Mouse (Mus musculus): Measurements from ENCODE around the gene Rab43.
A peak's percentile ranks its signal among the peaks of the same experiment; 100 is the strongest.

The Rab43 gene

DNA sequence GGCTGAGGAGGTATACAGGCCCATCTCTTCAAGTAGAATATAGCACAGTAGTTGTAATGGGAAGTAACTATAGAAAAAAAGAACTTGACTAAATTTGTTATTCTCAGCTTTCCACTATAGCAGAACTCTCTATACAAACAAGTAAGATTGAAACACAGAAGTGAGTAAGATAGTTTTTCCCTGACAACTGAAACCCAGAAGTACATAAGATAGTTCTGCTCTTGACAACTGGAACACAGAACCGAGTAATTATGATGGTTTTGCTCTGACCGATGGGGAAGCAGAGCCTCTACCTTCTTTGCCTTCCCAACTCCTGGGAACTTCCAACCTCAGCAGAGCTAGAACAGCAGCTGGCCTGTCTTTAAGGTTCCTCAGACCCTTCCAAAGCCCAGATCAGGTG lies 2.8 kb downstream of the Rab43 start:
- DNase-seq (ENCODE audit: low read depth, low spot score) = no peak

DNA sequence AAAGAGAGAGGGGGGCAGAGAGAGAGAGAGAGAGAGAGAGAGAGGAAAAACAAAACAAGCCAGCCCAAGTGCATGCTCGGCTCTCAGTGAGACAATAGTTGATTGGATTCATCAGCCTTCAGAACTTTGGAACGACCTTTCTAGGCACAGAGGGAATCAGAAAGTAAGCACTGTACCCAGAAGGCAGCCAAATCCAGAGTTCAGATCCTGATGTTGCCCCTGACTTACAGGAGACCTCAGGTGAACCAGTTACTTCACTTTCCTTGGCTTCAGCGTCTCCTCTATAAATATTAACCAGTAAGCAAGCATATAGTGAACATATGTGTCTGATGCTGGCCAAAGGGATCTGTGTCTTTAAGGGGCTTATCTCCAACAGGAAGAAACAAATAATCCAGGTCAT lies 3.4 kb downstream of the Rab43 start:
- DNase-seq (ENCODE audit: low read depth, low spot score) = no peak

DNA sequence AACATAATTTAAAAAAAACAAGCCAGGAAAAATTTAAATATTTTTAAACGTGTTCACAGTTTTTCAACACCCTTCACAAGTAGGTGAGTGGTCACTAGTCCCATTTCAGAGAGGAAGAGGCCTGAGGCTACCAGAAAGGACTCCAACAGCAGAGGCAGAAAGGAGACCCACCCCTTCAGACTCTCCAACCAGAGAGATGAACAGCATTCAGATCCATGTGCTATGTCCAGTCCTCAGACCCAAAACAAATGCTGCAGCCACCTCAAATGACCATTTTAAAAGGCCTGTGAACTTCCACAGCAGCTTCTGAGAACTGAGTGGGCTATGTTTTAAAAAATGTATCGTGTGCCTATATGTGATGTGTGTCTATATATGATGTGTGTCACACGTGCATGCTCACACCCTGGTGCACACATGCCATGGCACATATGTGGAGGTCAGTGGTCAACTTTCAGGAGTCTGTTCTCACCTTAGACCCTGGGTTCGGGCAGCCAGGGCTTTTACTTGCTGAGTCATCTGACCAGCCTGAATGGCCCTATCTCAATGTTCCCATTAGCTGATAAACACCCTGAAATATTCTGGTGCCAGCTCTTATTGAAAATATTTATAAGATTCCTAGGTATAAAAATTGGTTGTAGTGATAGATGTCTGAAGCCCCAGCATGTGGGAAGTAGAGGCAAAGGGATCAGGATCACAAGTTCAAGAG lies 4.1 kb downstream of the Rab43 start:
- DNase-seq (ENCODE audit: low read depth, low spot score) = no peak

DNA sequence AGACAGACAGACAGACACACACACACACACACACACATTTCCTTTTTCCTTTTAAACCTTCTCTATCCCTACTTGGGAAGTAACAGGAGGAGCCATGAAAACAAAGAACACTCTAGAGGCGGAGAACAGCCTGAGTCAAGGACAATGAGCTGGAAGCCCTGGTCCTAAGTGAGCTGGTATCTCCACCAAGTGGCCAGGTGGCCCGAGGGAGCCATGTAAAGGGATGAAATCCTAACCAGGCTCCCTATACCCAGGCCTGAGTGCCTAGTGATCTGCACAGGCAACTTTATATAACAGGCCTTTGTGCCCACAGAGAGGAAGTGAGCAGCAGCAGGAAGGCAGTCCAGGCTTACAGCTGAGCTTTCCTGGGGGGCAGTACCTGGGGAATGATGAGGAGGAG lies 5.1 kb downstream of the Rab43 start:
- DNase-seq (ENCODE audit: low read depth, low spot score) = no peak

DNA sequence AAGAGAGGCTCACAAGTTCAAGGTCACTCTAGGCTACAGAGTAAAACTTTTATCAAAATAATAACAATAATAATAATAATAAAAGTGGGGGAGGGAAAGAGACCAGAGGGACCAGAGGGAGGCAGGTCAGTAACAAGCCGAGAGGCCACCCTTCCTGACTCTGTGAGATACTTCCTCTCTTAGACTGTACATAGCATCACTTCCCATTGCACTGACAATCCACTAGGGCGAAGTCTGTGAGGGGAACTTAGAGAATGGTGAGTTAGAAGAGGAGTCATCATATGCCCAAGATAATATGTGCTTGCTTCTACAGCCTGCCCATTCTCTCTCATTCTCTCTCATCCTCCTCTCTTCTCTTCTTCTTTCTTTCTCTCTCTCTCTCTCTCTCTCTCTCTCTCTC lies 5.9 kb downstream of the Rab43 start:
- DNase-seq (ENCODE audit: low read depth, low spot score) = no peak

DNA sequence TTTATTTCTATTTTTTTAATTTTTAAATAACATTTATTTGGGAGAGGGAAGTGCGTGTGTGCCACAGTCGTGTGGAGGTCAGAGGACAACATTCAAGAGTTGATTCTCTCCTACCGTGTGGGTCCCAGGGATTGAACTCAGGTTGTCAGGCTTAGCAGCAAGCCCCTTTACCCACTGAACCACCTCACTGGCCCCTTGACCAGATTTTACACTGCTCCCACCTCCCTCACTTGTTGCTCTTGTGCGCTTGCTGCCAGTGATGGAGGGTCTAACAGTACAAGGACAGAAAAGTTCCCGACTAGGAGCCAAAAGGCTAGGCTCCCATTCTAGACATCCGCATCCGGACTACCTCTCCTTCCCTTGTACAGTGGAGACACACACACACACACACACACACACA lies 6.5 kb downstream of the Rab43 start:
- DNase-seq (ENCODE audit: low read depth, low spot score) = no peak

DNA sequence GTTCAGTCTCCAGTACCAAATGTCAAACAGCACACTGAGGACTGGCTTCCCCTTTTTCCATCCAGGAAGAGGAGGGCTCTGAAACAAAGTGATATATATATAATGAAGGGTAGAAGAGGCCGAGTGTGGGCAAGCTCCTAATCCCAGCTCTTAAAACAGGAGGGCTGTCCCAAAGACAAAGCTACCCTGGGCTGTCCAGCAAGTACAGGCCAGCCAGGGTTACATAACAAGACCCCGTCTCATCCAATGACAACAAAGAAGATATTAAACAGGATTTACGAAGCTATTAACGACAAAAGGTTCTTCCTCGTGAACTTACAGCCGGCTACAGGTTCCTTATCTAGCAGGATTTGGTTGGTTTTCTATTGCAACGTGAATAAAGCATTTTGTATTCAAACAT lies 7.1 kb downstream of the Rab43 start:
- DNase-seq (ENCODE audit: low read depth, low spot score) = no peak

DNA sequence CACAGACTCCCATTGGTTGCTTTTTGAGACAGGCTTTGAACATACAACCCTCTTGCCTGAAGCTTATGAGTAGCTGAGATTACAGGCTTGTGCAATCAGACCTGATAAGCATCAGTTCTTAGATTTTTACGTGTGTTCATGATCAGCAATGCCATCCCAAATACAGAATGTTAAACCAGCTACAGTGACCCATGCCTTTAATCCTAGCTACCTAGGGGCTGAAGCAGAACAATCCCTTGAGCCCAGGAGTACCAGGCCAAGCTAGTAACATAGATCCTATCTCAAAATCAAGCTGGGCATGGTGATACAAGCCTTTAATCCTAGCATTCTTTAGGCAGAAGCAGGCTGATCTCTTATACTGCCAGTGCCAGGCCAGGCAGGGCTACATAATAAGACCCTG lies 7.9 kb downstream of the Rab43 start:
- no peak for DNase-seq (ENCODE audit: low read depth, low spot score)

DNA sequence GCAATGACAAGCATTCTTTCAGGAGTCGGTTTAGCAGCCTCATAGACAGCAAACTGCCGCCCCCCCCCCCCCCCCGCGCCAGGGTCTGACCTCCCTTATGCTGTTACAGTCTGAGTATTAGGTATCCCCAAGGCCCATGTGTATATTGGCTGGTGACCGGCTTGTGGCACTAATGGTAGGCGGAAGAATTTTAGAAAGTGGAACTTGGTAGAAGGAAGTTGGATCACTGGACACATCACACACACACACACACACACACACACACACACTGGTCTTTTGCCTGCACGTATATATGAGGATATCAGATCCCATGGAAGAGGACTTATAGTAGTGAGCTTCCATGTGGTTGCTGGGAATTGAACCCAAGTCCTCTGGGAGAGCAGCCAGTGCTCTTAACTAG lies 9.5 kb downstream of the Rab43 start:
- no peak for DNase-seq (ENCODE audit: low read depth, low spot score)

DNA sequence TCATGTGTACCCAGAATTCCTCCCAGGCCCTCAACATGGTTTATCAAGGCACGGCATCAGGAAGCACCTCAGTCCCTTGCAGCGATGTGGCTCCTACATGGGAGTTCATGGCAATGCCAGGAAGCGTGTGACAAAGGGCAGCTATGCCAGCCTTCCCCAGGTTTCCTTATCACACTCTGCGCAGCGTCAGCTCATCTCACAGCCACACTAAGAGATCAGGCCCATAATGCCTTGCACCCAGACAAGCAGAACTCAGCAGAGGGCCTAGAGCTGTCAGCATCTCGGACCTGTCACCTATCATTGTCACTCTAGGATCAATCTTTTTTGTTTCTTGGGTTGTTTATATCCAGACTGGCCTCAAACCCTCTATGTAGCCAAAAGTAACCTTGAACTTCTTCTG lies 12.4 kb downstream of the Rab43 start:
- DNase-seq (ENCODE audit: low read depth, low spot score) = no peak

DNA sequence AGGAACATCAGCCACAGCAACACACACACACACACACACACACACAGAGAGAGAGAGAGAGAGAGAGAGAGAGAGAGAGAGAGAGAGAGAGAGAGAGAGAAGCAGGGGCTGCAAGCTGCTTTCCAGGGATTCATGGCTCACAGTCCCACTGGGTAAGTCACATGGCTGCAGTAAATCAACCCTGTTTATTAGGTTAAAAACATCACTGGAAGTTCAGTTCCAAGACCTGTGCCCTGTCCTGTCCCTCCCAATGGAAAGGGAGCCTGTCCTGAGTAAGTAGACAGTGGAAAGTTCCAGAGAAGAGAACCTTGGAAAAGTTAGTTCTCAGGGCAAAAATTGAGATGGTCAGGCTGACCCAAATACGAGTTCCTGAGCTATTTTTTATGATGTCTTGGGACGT lies 14.6 kb downstream of the Rab43 start:
- no peak for DNase-seq (ENCODE audit: low read depth, low spot score)

DNA sequence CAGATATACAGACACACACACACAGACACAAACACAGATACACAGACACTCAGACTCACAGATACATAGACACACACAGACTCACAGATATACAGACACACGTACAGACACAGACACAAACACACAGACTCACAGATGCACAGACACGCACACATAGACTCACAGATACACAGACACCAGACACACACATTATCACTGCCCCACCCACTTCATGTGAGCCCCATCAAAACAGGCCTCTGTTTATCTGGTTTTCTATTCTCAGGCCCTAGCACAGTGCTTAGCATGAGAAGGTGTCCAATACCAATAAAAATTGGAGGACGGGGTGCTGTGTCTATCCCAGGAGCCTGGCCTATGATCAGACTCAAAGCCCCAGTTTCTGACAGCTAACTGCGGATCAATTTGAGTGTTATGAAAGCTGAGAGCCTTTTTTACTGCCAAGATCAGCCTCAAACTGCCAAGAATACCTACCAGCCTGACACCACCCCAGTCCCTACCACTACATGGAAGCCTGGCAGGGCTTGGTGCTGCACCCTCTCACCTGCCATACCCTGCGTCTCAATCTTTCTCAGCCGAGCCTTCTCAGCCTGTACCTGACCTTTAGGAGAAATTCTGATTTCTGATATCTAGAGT lies 15.6 kb downstream of the Rab43 start:
- DNase-seq (ENCODE audit: low read depth, low spot score) = no peak

DNA sequence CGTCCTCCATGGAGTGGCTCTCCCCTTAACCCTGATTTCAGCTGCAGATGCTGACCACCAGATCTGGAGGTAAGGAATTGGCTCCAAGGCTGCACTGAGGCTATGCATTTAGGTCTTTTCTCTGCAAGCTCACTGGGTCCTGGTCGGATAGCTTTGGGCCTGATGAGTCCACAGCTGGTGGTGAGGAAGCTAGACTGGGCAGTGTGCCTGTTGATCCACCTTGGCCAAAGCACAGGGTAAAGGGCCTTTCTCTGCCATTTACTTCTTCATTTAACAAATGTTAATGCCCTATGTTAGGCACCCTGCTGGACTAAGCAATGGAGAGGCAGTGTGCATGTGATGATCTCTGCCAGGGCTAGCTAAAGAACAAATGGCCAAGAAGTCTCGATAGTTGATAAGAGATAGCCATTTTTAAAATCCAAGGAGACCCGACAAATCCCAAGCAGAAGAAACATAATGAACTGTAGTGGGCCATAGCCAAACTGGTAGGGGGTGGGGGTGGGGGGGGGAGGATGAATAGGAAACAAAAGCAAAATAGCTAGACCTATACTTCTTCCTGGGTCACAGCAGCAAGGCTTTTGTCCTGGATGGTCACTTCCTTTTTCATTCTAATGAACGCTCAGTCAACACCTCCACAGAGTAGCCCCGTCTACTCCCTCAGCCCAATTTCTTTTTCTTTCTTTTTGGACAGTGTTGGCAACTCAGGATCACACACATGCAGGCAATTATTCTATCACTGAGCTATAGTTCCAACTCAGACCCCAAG lies 16.4 kb downstream of the Rab43 start:
- DNase-seq (ENCODE audit: low read depth, low spot score) = peak; percentile 72

DNA sequence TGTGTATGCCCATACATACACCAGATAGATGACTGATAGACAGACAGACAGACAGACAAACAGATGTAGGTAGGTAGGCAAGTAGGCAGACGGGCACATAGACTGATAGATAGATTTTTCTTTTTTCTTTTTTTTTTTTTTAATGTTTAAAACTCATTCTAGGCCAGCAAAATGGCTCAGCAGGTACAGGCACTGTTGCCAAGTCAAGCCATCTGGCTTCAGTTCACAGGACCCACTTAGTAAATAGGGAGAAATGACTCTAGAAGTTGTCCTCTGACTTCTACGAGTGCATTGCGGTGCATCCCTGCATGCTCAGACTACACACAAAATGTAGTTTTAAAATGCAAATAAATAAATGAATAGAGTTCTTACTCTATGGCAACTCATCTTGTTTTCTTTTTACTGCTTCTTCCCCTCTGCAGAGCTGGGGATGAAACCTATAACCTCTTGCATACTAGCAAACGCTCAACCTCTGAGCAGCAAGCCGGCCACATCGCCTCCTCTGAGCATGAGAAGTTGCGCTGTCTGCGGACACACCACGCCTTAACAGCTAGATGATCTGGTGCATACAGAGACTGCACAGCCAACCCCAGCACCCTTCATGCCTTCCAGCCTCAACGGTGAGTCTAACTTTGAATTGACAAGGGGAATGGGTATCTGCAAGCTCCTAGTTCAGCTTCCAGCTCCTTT lies 18.0 kb downstream of the Rab43 start:
- DNase-seq (ENCODE audit: low read depth, low spot score) = no peak

DNA sequence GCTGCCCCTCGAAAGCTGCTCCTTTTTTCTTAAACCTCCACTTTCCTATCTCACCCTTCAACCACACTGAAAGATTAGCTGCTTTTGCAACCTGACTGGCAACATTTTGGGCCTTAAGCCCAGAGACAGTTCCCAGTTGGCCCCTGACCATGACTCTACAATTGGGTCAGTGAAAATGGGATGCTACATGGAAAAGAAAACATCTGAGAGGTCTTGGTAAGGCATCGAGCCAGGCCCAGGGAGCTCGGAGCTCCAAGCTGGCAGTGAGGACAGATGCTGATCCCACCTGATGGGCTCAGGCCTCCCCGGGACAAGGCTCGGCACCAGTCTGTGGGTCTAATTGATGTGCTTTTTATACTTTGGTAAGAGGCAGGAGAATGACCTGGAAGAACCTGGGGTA lies 20.1 kb downstream of the Rab43 start:
- DNase-seq (ENCODE audit: low read depth, low spot score) = no peak

DNA sequence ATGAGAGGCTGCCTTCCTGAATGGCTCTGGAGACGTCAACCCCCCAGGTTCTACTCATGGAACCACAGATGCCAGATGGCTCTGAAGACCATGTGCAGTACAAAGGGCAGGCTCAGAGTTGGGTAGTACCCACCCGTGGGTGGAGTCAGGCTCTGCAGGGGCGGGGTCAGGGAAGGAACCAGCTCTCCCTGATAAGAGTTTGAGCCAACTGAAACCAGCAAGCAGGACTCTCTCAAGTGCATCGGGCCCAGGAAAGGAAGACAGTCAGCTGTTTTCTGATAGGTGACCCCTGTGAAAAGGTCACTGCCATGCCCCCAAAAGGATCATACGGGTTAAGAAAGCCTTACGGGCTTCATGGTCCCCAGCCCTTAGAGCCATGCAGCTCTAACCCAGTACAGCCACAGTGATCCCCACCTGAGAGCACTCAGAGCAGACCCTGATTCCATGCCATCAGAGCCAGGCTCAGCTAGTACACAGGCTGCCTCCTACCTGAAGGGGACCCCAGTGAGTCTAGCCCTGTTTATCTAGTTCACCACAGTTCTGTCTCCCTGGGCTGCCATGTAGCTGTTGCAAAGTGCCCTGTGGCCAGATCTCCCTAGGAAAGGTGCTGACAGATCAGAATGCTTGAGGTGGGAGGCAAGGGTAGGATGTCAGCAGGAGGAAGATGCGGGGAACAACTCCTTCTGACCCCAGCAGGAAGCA lies 21.0 kb downstream of the Rab43 start:
- peak; percentile 12 for DNase-seq (ENCODE audit: low read depth, low spot score)

DNA sequence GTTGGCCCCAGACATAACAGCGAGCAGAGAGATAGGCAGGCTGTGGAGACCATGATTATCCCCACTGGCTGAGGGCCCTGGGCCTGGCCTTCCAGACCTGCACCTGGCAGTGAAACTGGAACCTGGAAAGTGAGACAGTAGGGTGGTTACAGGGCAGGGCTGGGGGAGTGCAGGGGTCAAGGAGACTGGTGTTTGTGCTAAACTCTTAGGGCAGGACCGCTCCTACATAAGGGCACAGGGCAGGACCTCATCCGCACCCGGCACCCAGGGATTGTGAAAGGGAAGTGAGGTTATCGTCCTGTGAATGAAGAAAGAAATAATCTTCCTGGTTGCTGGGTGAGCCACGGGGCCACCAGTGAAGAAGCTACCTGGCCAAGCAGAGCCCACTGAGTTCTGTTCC lies 22.2 kb downstream of the Rab43 start:
- DNase-seq (ENCODE audit: low read depth, low spot score) = no peak

DNA sequence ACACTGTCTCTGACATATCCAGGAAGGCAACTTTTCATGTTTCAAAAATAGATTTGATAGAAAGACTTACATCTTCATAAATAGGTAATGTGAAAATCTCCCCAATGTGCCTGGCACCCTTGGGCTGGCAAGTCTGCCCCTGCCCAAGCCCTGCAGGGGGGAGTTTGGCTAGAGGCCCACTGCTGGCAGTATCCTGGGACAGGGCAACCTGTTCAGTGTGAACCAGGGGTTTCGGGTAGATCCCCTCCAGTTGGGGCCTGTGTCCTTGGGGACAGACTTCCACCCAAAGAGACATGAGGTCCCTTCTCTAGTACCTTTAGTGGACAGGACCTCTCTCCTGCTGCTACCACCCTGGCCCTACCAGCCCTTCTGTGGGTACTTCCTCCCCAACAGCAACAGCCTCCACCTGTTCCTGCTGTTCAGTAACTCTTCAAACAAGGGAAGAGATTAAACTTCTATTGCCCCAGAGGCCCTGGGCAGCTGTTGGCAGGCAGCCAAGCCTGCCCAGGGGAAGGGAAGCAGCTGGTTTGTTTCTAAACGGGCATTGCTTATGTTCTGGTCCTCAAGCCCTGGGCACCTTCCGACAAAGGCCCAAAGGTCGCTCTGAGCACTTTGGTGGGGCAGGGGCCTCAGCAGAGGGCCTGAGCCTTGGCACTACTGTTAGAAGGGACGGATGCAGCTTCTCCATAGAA lies 22.9 kb downstream of the Rab43 start:
- DNase-seq (ENCODE audit: low read depth, low spot score) = no peak

DNA sequence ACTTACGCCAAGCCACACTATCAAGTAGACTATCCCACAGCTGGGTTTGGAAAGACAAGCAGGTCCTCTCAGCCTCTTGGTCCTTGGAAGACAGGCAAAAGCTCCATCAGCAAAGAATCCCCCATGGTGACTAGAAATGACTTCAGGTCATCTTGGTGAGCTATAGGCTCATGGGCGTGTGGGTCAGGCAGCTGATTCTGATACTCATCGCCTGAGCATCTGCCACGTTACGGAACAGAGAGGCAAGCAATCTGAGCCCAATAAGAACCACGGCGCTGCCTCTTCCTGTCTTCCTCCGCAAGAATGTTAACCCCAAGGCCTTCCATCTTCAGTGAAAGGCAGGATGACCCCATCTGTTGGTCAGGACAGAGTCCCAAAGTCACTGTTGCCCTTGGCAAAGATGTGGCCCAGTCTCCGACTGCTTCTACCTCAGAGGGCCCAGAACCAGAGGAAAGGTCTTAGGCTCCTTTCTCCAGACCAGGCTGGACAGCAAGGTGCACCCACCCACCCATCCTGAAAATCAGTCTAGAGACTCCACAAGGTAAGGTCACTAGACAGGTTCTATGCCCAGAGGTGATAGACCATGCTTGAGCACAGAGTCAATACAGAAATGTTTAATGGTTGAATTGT lies 23.6 kb downstream of the Rab43 start:
- DNase-seq (ENCODE audit: low read depth, low spot score) = no peak

DNA sequence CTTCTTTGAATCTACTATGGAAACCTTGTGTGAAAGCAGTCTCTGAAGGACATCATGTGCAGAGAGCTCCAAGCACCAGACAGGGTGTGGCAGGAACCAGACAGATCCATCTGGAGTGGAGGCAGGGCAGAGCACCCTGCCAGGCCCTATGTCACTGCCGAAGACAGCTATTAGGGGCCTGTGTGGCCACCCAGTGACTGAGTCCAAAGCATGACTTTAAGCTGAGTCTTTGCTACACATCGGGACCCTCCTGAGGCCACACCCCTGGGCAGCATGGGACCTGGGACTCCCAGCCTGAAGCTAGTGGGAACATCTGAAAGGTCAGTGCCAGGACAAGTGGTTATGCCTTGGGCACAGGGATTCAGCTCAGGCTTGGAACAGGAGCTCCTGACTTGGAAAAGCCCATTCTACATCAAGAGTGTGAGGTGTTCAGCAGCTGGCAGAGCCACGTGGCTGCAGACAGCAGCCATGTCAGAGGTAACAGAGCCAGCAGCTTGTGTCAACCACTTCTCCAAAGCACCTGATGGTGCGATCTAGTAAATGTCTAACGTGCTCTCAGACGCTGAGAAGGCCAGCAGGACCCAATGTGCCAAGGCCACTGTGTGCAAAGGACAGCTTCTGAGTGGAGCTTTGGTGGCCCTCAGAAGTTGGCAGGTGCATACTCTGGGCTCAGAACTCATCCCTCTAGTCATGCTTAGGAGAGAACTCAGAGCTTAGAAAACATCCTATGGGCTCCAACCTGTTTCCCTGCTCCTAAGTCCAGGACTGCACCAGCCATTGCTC lies 24.7 kb downstream of the Rab43 start:
- DNase-seq (ENCODE audit: low read depth, low spot score) = no peak

Data from R1 (cell line).